Mouse (Mus musculus) fat pad, adult 2 months (tissue): Measurements from ENCODE around the gene Cflar.
"Not testable (repeated sequence)": the region's sequence is repeated elsewhere in the genome, so short reads cannot be mapped to it uniquely, and the experiment has no call there.

Source experiments
- DNase-seq: peaks from one replicate; pipeline ENCODE4 v3.0.0-alpha.2; 2011; ENCODE audit warnings: low read depth, low spot score; ENCODE audit errors: extremely low read depth

Gene Cflar

GRCm38 (mm10) chr1:58727747-58728589 lies 16.7 kb downstream of the Cflar start:
- no peak for DNase-seq

- DNase-seq: no peak
Observed at GRCm38 (mm10) chr1:58728590-58728868, 17.2 kb downstream of the Cflar start.

- no peak for DNase-seq
Observed at GRCm38 (mm10) chr1:58733636-58734035, 22.3 kb downstream of the Cflar start.

- no peak for DNase-seq
Observed at GRCm38 (mm10) chr1:58734043-58734920, 23.0 kb downstream of the Cflar start.

- no peak for DNase-seq
Observed at GRCm38 (mm10) chr1:58735962-58736361, 24.7 kb downstream of the Cflar start.

- no peak for DNase-seq
Observed at GRCm38 (mm10) chr1:58736968-58737367, 25.7 kb downstream of the Cflar start.

- no peak for DNase-seq
Observed at GRCm38 (mm10) chr1:58739529-58739928, 28.2 kb downstream of the Cflar start.

- DNase-seq: peak; percentile 42
Observed at GRCm38 (mm10) chr1:58742571-58743021, 31.3 kb downstream of the Cflar start.

- no peak for DNase-seq
Observed at GRCm38 (mm10) chr1:58743252-58743651, 31.9 kb downstream of the Cflar start.

- no peak for DNase-seq
Observed at GRCm38 (mm10) chr1:58744645-58745044, 33.3 kb downstream of the Cflar start.

GRCm38 (mm10) chr1:58746880-58747279 lies 35.6 kb downstream of the Cflar start:
- no peak for DNase-seq

GRCm38 (mm10) chr1:58759451-58759850 lies 48.1 kb downstream of the Cflar start:
- no peak for DNase-seq

GRCm38 (mm10) chr1:58760581-58760980 lies 49.3 kb downstream of the Cflar start:
- DNase-seq: no peak

GRCm38 (mm10) chr1:58761391-58762275 lies 50.3 kb downstream of the Cflar start:
- DNase-seq: not testable (repeated sequence)

GRCm38 (mm10) chr1:58762576-58762975 lies 51.3 kb downstream of the Cflar start:
- no peak for DNase-seq

GRCm38 (mm10) chr1:58766446-58766845 lies 55.1 kb downstream of the Cflar start:
- DNase-seq: not testable (repeated sequence)

GRCm38 (mm10) chr1:58769136-58769535 lies 57.8 kb downstream of the Cflar start:
- no peak for DNase-seq

- no peak for DNase-seq
Observed at GRCm38 (mm10) chr1:58769701-58770100, 58.4 kb downstream of the Cflar start.

- no peak for DNase-seq
Observed at GRCm38 (mm10) chr1:58770111-58770720, 58.9 kb downstream of the Cflar start.

- no peak for DNase-seq
Observed at GRCm38 (mm10) chr1:58772084-58772483, 60.8 kb downstream of the Cflar start.

GRCm38 (mm10) chr1:58773280-58773679 lies 62.0 kb downstream of the Cflar start:
- no peak for DNase-seq
